Mouse (Mus musculus) liver, embryonic 11.5 days (tissue): ENCODE data around the gene Shc1. TPM values are rescaled to one million over a fixed set of nuclear protein-coding genes. Genes with fewer than 3 reads are reported as not detected.

Experiments
- ATAC-seq: fragments of 200-750 bp; cut with Nextera tagmentation; replicated peaks from 2 replicates; pipeline ENCODE4 v1.8.0; 2017; ENCODE audit warnings: moderate number of reproducible peaks, mild to moderate bottlenecking, moderate TSS enrichment, moderate library complexity; ENCODE audit not compliant: low FRiP score
- DNase-seq: peaks from one replicate; pipeline ENCODE4 v3.0.0-alpha.2; 2017; ENCODE audit warnings: low spot score
- H3K27ac ChIP-seq: fragments of 300-500 bp; sonication (generic); 2 replicates; pipeline ENCODE4 v1.5.1; 2014; ENCODE audit warnings: mild to moderate bottlenecking, low read depth, low read length, control low read depth
- H3K27me3 ChIP-seq: fragments of 300-500 bp; sonication (generic); replicated peaks from 2 replicates; pipeline ENCODE4 v1.6.1; 2014; ENCODE audit warnings: low read length, mixed read lengths; ENCODE audit not compliant: control insufficient read depth, insufficient read depth
- H3K36me3 ChIP-seq: fragments of 300-500 bp; sonication (generic); 2 replicates; pipeline ENCODE4 v1.6.1; 2014; ENCODE audit warnings: mild to moderate bottlenecking, low read length, moderate library complexity, mixed read lengths; ENCODE audit not compliant: control insufficient read depth, insufficient read depth
- H3K4me1 ChIP-seq: fragments of 300-500 bp; sonication (generic); replicated peaks from 2 replicates; pipeline ENCODE4 v1.6.1; 2014; ENCODE audit warnings: low read length, mixed read lengths; ENCODE audit not compliant: control insufficient read depth, insufficient read depth
- H3K4me2 ChIP-seq: fragments of 300-500 bp; sonication (generic); 2 replicates; pipeline ENCODE4 v1.6.1; 2014; ENCODE audit warnings: mild to moderate bottlenecking, control low read depth, moderate library complexity
- H3K4me3 ChIP-seq: fragments of 300-500 bp; sonication (generic); 2 replicates; pipeline ENCODE4 v1.5.1; 2014; ENCODE audit warnings: low read depth, low read length, control low read depth
- H3K9ac ChIP-seq: fragments of 300-500 bp; sonication (generic); 2 replicates; pipeline ENCODE4 v1.6.1; 2014; ENCODE audit warnings: low read depth, low read length, control low read depth
- H3K9me3 ChIP-seq: fragments of 300-500 bp; sonication (generic); 2 replicates; pipeline ENCODE4 v1.6.1; 2016; ENCODE audit warnings: low read length, inconsistent platforms, mixed read lengths; ENCODE audit not compliant: control insufficient read depth
- WGBS: fragments of 180-500 bp; shearing (Covaris S2); extraction: QIAGEN DNeasy Blood & Tissue Kit; methylation state at CpG from one replicate; pipeline ENCODE4 v1.1.7; 2014; 5-methylcytosine and 5-hydroxymethylcytosine counted together
- polyA plus RNA-seq: library from polyadenylated mRNA; unstranded; fragments of >200 nt; fragmentation: Nextera tagmentation; extraction: Ambion mirVana; gene quantifications from 2 replicates; pipeline ENCODE4 v1.2.1, GENCODE M21; 2014

The Shc1 gene
- polyA plus RNA-seq, 1 experiment from 2014 or later = 75.6 TPM

GRCm38 (mm10) chr3:89382033-89382882 is 36.0 kb upstream of the Shc1 start:
- Histone ChIP-seq H3K4me3 (no peak overlapping the region), H3K36me3 (peaks cover 2% of the 10 kb centered on the region; the same call in 1 of the 2 replicates), H3K27me3 (no peaks in the 10 kb centered on the region), H3K27ac (no peak overlapping the region), H3K9ac (no peak overlapping the region), H3K4me2 (no peak overlapping the region), H3K4me1 (peaks cover 19% of the 10 kb centered on the region), H3K9me3 (no peaks in the 10 kb centered on the region)
- DNase-seq = no peak
- WGBS = 82% methylated on average over 9 of the region's 9 CpGs
- no peak for ATAC-seq

- H3K4me3 ChIP-seq = no peak overlapping the region
- no peak for ATAC-seq
These were observed 35.3 kb upstream of the Shc1 start for GRCm38 (mm10) chr3:89382950-89383349.

GRCm38 (mm10) chr3:89383651-89384255 is 34.5 kb upstream of the Shc1 start:
- Histone ChIP-seq H3K36me3 (peaks cover 2% of the 10 kb centered on the region; the same call in 1 of the 2 replicates), H3K9ac (no peak overlapping the region), H3K4me1 (peaks cover 31% of the 10 kb centered on the region), H3K27me3 (no peaks in the 10 kb centered on the region), H3K9me3 (no peaks in the 10 kb centered on the region), H3K4me2 (no peak overlapping the region), H3K27ac (no peak overlapping the region), H3K4me3 (no peak overlapping the region)
- ATAC-seq (no peak), DNase-seq (no peak)
- 77% methylated on average over 5 of the region's 5 CpGs for WGBS

More at GRCm38 (mm10) chr3:89382950-89383349, 35.3 kb upstream of the Shc1 start:
- H3K36me3 ChIP-seq = peaks cover 2% of the 10 kb centered on the region; the same call in 1 of the 2 replicates
- no peak for DNase-seq
- H3K27me3 ChIP-seq = no peaks in the 10 kb centered on the region
- H3K9ac ChIP-seq = no peak overlapping the region
- H3K27ac ChIP-seq = no peak overlapping the region
- no peak overlapping the region for H3K4me2 ChIP-seq
- 74% methylated on average over 5 of the region's 5 CpGs for WGBS
- H3K4me1 ChIP-seq = peaks cover 25% of the 10 kb centered on the region
- no peaks in the 10 kb centered on the region for H3K9me3 ChIP-seq

GRCm38 (mm10) chr3:89384331-89385076 is 33.7 kb upstream of the Shc1 start:
- H3K36me3 ChIP-seq = no peaks in the 10 kb centered on the region; the same call in 1 of the 2 replicates
- H3K9ac ChIP-seq = no peak overlapping the region
- 71% methylated on average over 12 of the region's 12 CpGs for WGBS
- H3K27ac ChIP-seq = no peak overlapping the region
- ATAC-seq (no peak), DNase-seq (no peak)
- H3K9me3 ChIP-seq = no peaks in the 10 kb centered on the region
- no peak overlapping the region for H3K4me2 ChIP-seq
- no peaks in the 10 kb centered on the region for H3K27me3 ChIP-seq
- no peak overlapping the region for H3K4me3 ChIP-seq
- peaks cover 29% of the 10 kb centered on the region for H3K4me1 ChIP-seq

DNA sequence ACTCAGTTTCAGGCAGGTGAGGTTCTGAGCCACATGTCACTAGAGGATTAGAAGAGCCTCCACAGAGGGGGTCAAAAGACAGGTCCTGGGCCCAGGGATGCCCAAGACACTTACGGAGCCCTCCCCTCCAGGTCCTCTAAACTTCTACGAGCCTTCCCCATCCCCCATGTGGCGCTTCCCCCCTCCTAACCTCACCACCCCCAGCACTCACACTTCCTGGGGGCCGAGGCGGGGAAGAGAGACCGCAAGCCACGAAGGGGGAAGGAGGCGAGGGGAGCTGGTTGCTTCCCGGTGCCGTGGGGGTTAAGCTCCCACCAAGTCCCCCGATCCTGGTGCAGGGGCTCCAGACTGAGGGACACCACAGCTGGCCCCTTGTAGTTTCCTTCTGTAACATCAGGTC is 32.8 kb upstream of the Shc1 start:
- H3K36me3 ChIP-seq = no peaks in the 10 kb centered on the region; the same call in 1 of the 2 replicates
- H3K27ac ChIP-seq = no peak overlapping the region
- no peak overlapping the region for H3K9ac ChIP-seq
- no peak for DNase-seq
- peak overlapping the region; percentile 10; the same call in 1 of the 2 replicates for H3K4me2 ChIP-seq
- H3K4me1 ChIP-seq = peaks cover 30% of the 10 kb centered on the region
- ATAC-seq = no peak
- H3K27me3 ChIP-seq = no peaks in the 10 kb centered on the region
- WGBS = 35% methylated on average over 11 of the region's 11 CpGs
- no peaks in the 10 kb centered on the region for H3K9me3 ChIP-seq
- H3K4me3 ChIP-seq = no peak overlapping the region

GRCm38 (mm10) chr3:89386438-89387420 is 31.5 kb upstream of the Shc1 start:
- 59% methylated on average over 17 of the region's 17 CpGs for WGBS
- no peaks in the 10 kb centered on the region; the same call in 1 of the 2 replicates for H3K27me3 ChIP-seq
- peak overlapping the region; percentile 1; the same call in 1 of the 2 replicates for H3K4me3 ChIP-seq
- no peak overlapping the region for H3K9ac ChIP-seq
- no peaks in the 10 kb centered on the region for H3K9me3 ChIP-seq
- peaks cover 43% of the 10 kb centered on the region for H3K4me1 ChIP-seq
- DNase-seq (no peak), ATAC-seq (no peak)
- H3K36me3 ChIP-seq = no peaks in the 10 kb centered on the region; the same call in 1 of the 2 replicates
- H3K27ac ChIP-seq = no peak overlapping the region
- H3K4me2 ChIP-seq = peak overlapping the region; percentile 30

DNA sequence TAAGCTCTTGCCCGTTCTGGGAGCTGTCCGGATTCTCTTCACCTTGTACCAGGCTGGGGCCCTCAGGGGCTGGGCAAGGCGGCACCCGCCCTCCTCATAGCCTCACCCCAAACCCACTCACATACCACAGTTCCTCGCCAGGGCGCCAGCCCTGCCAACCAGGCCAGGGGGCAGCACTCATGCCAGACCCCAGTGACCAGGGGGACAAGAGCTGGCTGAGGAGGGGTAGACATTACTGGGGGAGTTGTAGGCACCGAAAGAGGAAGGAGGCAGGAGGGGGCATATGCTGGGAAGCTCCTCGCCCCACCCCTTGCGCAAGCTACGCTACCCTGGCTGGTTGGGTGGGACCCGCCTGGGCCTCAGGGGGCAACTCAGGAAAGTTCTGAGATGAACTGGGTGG is 30.6 kb upstream of the Shc1 start:
- no peak for ATAC-seq
- no peak overlapping the region for H3K27ac ChIP-seq
- H3K9me3 ChIP-seq = no peaks in the 10 kb centered on the region
- H3K4me2 ChIP-seq = peak overlapping the region; percentile 28; the same call in 1 of the 2 replicates
- 71% methylated on average over 11 of the region's 11 CpGs for WGBS
- peak overlapping the region; percentile 1; the same call in 1 of the 2 replicates for H3K4me3 ChIP-seq
- peaks cover 50% of the 10 kb centered on the region for H3K4me1 ChIP-seq
- DNase-seq = no peak
- H3K36me3 ChIP-seq = no peaks in the 10 kb centered on the region; the same call in 1 of the 2 replicates
- no peaks in the 10 kb centered on the region; the same call in 1 of the 2 replicates for H3K27me3 ChIP-seq
- no peak overlapping the region for H3K9ac ChIP-seq
